Mouse (Mus musculus): ENCODE data around the gene Lmo4. TPM values are rescaled to one million over a fixed set of nuclear protein-coding genes. Genes with fewer than 3 reads are reported as not detected.

Lmo4 gene
- total and polyA plus RNA-seq, 3 experiments = 46.3 to 64.0 (median 57.6) TPM

DNA sequence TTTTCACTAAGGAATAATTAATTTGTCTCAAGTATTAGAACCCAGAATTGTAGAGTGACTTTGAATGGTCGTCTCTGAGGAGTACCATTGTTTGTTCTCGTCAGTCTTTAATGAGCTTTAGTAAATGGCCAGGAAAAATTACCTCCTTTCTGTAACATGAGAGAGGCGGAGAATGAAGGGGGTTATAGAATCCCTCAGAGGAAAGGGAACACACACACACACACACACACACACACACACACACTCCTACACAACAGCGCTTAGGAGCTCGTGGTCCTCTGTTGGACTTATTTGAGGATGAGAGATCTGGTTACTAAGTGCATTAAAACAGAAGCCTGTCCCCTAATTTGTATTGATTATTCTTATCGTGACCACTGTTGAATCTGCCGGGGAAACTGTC, 19.6 kb upstream of the Lmo4 start:
- in situ Hi-C loops (cut with MboI; ENCODE audit: low pct_ligation_motif_present, low pct_unique_long_range_greater_than_20kb, low sequenced_read_pairs) (no loop called here), dilution Hi-C loops (cut with MboI; ENCODE audit: extremely low pct_ligation_motif_present, extremely low pct_unique_long_range_greater_than_20kb, low sequenced_read_pairs) (no loop called here)
- H3K27me3 ChIP-seq (replicated peaks) = no peaks in the 10 kb centered on the region
- no peak overlapping the region for H3K4me3 ChIP-seq (replicated peaks in 1 of 3; ENCODE audit: low read depth in 2 of 3, low read length in 2 of 3, poor library complexity in 1 of 3)
- no peak for DNase-seq (ENCODE audit: extremely low read depth)
- no peaks in the 10 kb centered on the region for H3K79me2 ChIP-seq (replicated peaks; ENCODE audit: control insufficient read depth, extremely low read depth, insufficient read depth, poor library complexity, severe bottlenecking)
- H3K36me3 ChIP-seq (replicated peaks in 1 of 2; ENCODE audit: control insufficient read depth in 1 of 2, insufficient read depth in 1 of 2, low read length in 1 of 2) = no peaks in the 10 kb centered on the region
- no peak for TF ChIP-seq POLR2AphosphoS2 (IDR thresholded peaks at IDR 0.05; ENCODE audit: low read depth, low read length)
- H3K9me3 ChIP-seq (replicated peaks; ENCODE audit: low read length) = no peaks in the 10 kb centered on the region
- H3K4me2 ChIP-seq (ENCODE audit: insufficient read depth, low read depth, poor library complexity, severe bottlenecking) = no peak overlapping the region
- peaks cover 5 to 17% of the 10 kb centered on the region in 2 experiments; a peak in 3 of 4 replicates for H3K4me1 ChIP-seq (ENCODE audit: control insufficient read depth in 1 of 2, insufficient read depth in 2 of 2)
- no peak overlapping the region for H3K27ac ChIP-seq (ENCODE audit: insufficient read depth, low read depth)
- no peak overlapping the region for H3K9ac ChIP-seq (ENCODE audit: insufficient read depth, low read depth)

DNA sequence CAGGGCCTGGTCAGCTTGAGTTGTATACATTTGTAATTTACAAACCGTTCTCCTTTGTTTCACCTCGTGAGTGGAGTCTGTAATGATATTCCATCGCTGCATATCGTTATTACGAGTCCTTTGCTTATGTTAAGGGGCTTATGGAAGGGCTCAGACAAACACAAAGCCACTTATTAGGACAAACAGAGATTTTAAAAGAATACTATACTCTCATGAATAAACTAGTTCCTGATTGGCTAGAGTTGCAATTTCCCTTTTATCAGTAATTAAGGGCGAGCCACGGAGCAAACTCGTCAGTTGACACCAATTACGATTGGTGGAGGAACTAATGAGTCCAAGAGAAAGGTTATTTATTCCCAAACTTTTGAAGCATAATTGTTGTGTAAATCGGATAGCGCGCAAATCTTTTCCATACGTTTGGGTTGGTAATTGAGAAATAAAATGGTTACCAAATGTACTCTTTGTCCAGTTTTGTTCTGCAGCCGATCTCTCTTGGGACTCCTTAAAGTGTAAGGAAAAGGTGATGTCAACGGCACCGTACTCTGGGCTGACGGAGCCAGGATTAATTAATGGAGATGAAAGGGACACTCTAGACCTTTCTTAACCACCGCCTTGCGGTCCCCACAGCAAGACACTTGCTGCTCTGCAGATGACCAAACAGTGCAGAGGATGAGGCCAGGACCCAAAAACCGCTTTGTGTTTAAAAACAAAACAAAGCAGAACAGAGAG, 18.5 kb upstream of the Lmo4 start:
- H3K4me3 ChIP-seq (replicated peaks in 1 of 3; ENCODE audit: low read depth in 2 of 3, low read length in 2 of 3, poor library complexity in 1 of 3) = no peak overlapping the region
- H3K36me3 ChIP-seq (replicated peaks in 1 of 2; ENCODE audit: control insufficient read depth in 1 of 2, insufficient read depth in 1 of 2, low read length in 1 of 2) = no peaks in the 10 kb centered on the region
- no peaks in the 10 kb centered on the region for H3K79me2 ChIP-seq (replicated peaks; ENCODE audit: control insufficient read depth, extremely low read depth, insufficient read depth, poor library complexity, severe bottlenecking)
- in situ Hi-C loops (cut with MboI; ENCODE audit: low pct_ligation_motif_present, low pct_unique_long_range_greater_than_20kb, low sequenced_read_pairs) (no loop called here), dilution Hi-C loops (cut with MboI; ENCODE audit: extremely low pct_ligation_motif_present, extremely low pct_unique_long_range_greater_than_20kb, low sequenced_read_pairs) (no loop called here)
- peaks cover 5 to 17% of the 10 kb centered on the region in 2 experiments; a peak in 3 of 4 replicates for H3K4me1 ChIP-seq (ENCODE audit: control insufficient read depth in 1 of 2, insufficient read depth in 2 of 2)
- no peak overlapping the region for H3K4me2 ChIP-seq (ENCODE audit: insufficient read depth, low read depth, poor library complexity, severe bottlenecking)
- no peaks in the 10 kb centered on the region for H3K9me3 ChIP-seq (replicated peaks; ENCODE audit: low read length)
- DNase-seq (ENCODE audit: extremely low read depth) = no peak
- TF ChIP-seq CHD2 (IDR thresholded peaks at IDR 0.05; ENCODE audit: low read length) (no peak), CTCF (conservative IDR thresholded peaks at IDR 0.05 in 1 of 2, IDR thresholded peaks at IDR 0.05 in 1 of 2; ENCODE audit: low read depth in 2 of 2, low read length in 2 of 2) (no peak), KAT2A (IDR thresholded peaks at IDR 0.05; ENCODE audit: insufficient replicate concordance, low read length) (no peak), POLR2AphosphoS2 (IDR thresholded peaks at IDR 0.05; ENCODE audit: low read depth, low read length) (no peak), ZMIZ1 (IDR thresholded peaks at IDR 0.05; ENCODE audit: low read depth, low read length) (no peak)
- no peaks in the 10 kb centered on the region for H3K27me3 ChIP-seq (replicated peaks)
- no peak overlapping the region for H3K9ac ChIP-seq (ENCODE audit: insufficient read depth, low read depth)
- no peak overlapping the region for H3K27ac ChIP-seq (ENCODE audit: insufficient read depth, low read depth)

DNA sequence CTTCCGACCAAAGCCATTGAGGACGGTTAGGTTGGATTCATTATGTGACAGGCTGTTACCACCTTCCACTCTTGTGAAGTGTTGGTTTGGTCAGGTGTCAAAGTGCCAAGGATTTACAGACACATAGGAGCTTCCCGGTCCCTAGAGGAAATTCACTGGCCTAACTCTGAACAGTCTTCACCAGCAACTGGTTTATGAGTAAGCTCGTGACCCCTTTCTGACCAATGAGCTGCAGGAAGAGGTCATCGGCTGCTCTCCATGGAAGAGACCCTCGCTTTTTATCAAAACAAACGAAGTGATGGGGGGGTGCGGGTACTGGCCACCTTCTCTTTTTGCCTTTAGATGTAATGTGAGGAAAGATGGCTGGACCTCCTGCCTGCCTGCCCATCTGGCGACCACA, 17.4 kb upstream of the Lmo4 start:
- no peak overlapping the region for H3K4me2 ChIP-seq (ENCODE audit: insufficient read depth, low read depth, poor library complexity, severe bottlenecking)
- no peaks in the 10 kb centered on the region for H3K36me3 ChIP-seq (replicated peaks in 1 of 2; ENCODE audit: control insufficient read depth in 1 of 2, insufficient read depth in 1 of 2, low read length in 1 of 2)
- in situ Hi-C loops (cut with MboI; ENCODE audit: low pct_ligation_motif_present, low pct_unique_long_range_greater_than_20kb, low sequenced_read_pairs) = no loop called here
- H3K79me2 ChIP-seq (replicated peaks; ENCODE audit: control insufficient read depth, extremely low read depth, insufficient read depth, poor library complexity, severe bottlenecking) = no peaks in the 10 kb centered on the region
- H3K27me3 ChIP-seq (replicated peaks) = no peaks in the 10 kb centered on the region
- H3K9ac ChIP-seq (ENCODE audit: insufficient read depth, low read depth) = no peak overlapping the region
- dilution Hi-C loops (cut with MboI; ENCODE audit: extremely low pct_ligation_motif_present, extremely low pct_unique_long_range_greater_than_20kb, low sequenced_read_pairs) = no loop called here
- no peaks in the 10 kb centered on the region for H3K9me3 ChIP-seq (replicated peaks; ENCODE audit: low read length)
- no peak overlapping the region for H3K4me3 ChIP-seq (replicated peaks in 1 of 3; ENCODE audit: low read depth in 2 of 3, low read length in 2 of 3, poor library complexity in 1 of 3)
- no peak for TF ChIP-seq CTCF (conservative IDR thresholded peaks at IDR 0.05 in 1 of 2, IDR thresholded peaks at IDR 0.05 in 1 of 2; ENCODE audit: low read depth in 2 of 2, low read length in 2 of 2)
- no peak for TF ChIP-seq POLR2AphosphoS2 (IDR thresholded peaks at IDR 0.05; ENCODE audit: low read depth, low read length)
- TF ChIP-seq JUND (conservative IDR thresholded peaks at IDR 0.05; ENCODE audit: low read depth, low read length) = no peak
- no peak for TF ChIP-seq NRF1 (IDR thresholded peaks at IDR 0.05; ENCODE audit: low read depth, low read length)
- TF ChIP-seq RCOR1 (conservative IDR thresholded peaks at IDR 0.05; ENCODE audit: low read depth, low read length) = no peak
- TF ChIP-seq MYC (IDR thresholded peaks at IDR 0.05; ENCODE audit: low read depth, low read length) = no peak
- TF ChIP-seq E2F4 (IDR thresholded peaks at IDR 0.05; ENCODE audit: insufficient replicate concordance, low read depth, low read length) = no peak
- no peak for TF ChIP-seq RAD21 (IDR thresholded peaks at IDR 0.05; ENCODE audit: low read depth, low read length)
- no peak for TF ChIP-seq PAX5 (IDR thresholded peaks at IDR 0.05; ENCODE audit: low read length)
- no peak for TF ChIP-seq EP300 (IDR thresholded peaks at IDR 0.05; ENCODE audit: low read length)
- TF ChIP-seq ZKSCAN1 (IDR thresholded peaks at IDR 0.05; ENCODE audit: borderline replicate concordance, low read depth, low read length) = no peak
- no peak for TF ChIP-seq ELF1 (IDR thresholded peaks at IDR 0.05; ENCODE audit: low read depth, low read length)
- peaks cover 5 to 17% of the 10 kb centered on the region in 2 experiments; a peak in 3 of 4 replicates for H3K4me1 ChIP-seq (ENCODE audit: control insufficient read depth in 1 of 2, insufficient read depth in 2 of 2)
- no peak for DNase-seq (ENCODE audit: extremely low read depth)
- H3K27ac ChIP-seq (ENCODE audit: insufficient read depth, low read depth) = no peak overlapping the region

Measured in CH12.LX (cell line).